Mouse (Mus musculus): ENCODE measurements around the gene Lrrn4. TPM values are rescaled to one million over a fixed set of nuclear protein-coding genes. Genes with fewer than 3 reads are reported as not detected.

The Lrrn4 gene
- total RNA-seq, 1 experiment = 11.8 TPM

DNA sequence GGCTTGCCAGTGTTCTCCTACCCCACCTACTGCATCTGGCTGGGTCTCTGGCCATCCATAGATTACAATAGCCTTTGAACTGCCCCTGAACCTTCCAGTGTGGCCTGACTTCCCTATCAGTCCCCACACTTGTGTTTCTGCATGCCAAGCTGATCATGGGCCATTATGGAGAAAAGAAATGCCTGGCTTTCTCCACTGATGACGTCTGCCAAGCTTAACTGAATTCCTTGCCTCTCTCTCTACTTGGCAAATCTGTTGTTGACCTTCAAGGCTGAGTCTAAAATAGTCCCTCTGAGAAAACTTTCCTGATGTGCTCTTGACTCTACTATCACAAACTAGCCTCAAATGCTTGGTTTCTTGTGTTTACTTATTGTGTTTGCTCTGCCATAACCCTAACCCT lies 17.5 kb upstream of the Lrrn4 start:
- Histone ChIP-seq H3K9me3 (ENCODE audit: control insufficient read depth, insufficient read depth, low read depth, low read length) (no peaks in the 10 kb centered on the region), H3K9ac (ENCODE audit: insufficient read depth, low read depth, low read length, poor library complexity, severe bottlenecking) (no peak overlapping the region), H3K36me3 (ENCODE audit: control insufficient read depth, insufficient read depth, low read length, poor library complexity, severe bottlenecking) (no peaks in the 10 kb centered on the region), H3K4me1 (ENCODE audit: control insufficient read depth in 2 of 2, insufficient read depth in 2 of 2, low read length in 2 of 2, poor library complexity in 1 of 2) (no peaks in the 10 kb centered on the region), H3K27ac (ENCODE audit: insufficient read depth, low read depth, low read length, poor library complexity, severe bottlenecking) (no peak overlapping the region), H3K4me3 (ENCODE audit: insufficient read depth in 1 of 2, low read depth in 1 of 2, low read length in 2 of 2, poor library complexity in 1 of 2, severe bottlenecking in 1 of 2) (no peak overlapping the region)
- in situ Hi-C loops (cut with MboI; ENCODE audit: low sequenced_read_pairs in 2 of 2, unreplicated experiment in 2 of 2) = no loop called here
- DNase-seq (ENCODE audit: low read depth, low spot score) = no peak
- TF ChIP-seq ZC3H11A (IDR thresholded peaks at IDR 0.05; ENCODE audit: borderline replicate concordance, low read depth, low read length) (no peak), MAFK (IDR thresholded peaks at IDR 0.05; ENCODE audit: insufficient read depth, low read depth, low read length) (no peak), HCFC1 (IDR thresholded peaks at IDR 0.05; ENCODE audit: borderline replicate concordance, insufficient read depth, low read length) (no peak), ZNF384 (IDR thresholded peaks at IDR 0.05; ENCODE audit: low read depth, low read length) (no peak), CHD2 (IDR thresholded peaks at IDR 0.05; ENCODE audit: low read depth, low read length) (no peak)

- DNase-seq (ENCODE audit: low read depth, low spot score) = no peak
- in situ Hi-C loops (cut with MboI; ENCODE audit: low sequenced_read_pairs in 2 of 2, unreplicated experiment in 2 of 2) = no loop called here
Measured at GRCm38 (mm10) chr2:132893826-132894225, 13.1 kb upstream of the Lrrn4 start.

GRCm38 (mm10) chr2:132885312-132885711 lies 4.6 kb upstream of the Lrrn4 start:
- Histone ChIP-seq H3K9ac (ENCODE audit: insufficient read depth, low read depth, low read length, poor library complexity, severe bottlenecking) (no peak overlapping the region), H3K4me3 (ENCODE audit: insufficient read depth in 1 of 2, low read depth in 1 of 2, low read length in 2 of 2, poor library complexity in 1 of 2, severe bottlenecking in 1 of 2) (no peak overlapping the region), H3K27ac (ENCODE audit: insufficient read depth, low read depth, low read length, poor library complexity, severe bottlenecking) (no peak overlapping the region), H3K4me1 (ENCODE audit: control insufficient read depth in 2 of 2, insufficient read depth in 2 of 2, low read length in 2 of 2, poor library complexity in 1 of 2) (peaks cover 3 to 8% of the 10 kb centered on the region in 2 experiments; a peak in 3 of 4 replicates), H3K36me3 (ENCODE audit: control insufficient read depth, insufficient read depth, low read length, poor library complexity, severe bottlenecking) (no peaks in the 10 kb centered on the region), H3K9me3 (ENCODE audit: control insufficient read depth, insufficient read depth, low read depth, low read length) (no peaks in the 10 kb centered on the region)
- TF ChIP-seq HCFC1 (IDR thresholded peaks at IDR 0.05; ENCODE audit: borderline replicate concordance, insufficient read depth, low read length) (no peak), CHD2 (IDR thresholded peaks at IDR 0.05; ENCODE audit: low read depth, low read length) (no peak), ZNF384 (IDR thresholded peaks at IDR 0.05; ENCODE audit: low read depth, low read length) (no peak), ZC3H11A (IDR thresholded peaks at IDR 0.05; ENCODE audit: borderline replicate concordance, low read depth, low read length) (no peak), MAFK (IDR thresholded peaks at IDR 0.05; ENCODE audit: insufficient read depth, low read depth, low read length) (no peak)
- DNase-seq (ENCODE audit: low read depth, low spot score) = no peak
- in situ Hi-C loops (cut with MboI; ENCODE audit: low sequenced_read_pairs in 2 of 2, unreplicated experiment in 2 of 2) = no loop called here

More at GRCm38 (mm10) chr2:132893826-132894225, 13.1 kb upstream of the Lrrn4 start:
- Histone ChIP-seq H3K36me3 (ENCODE audit: control insufficient read depth, insufficient read depth, low read length, poor library complexity, severe bottlenecking) (no peaks in the 10 kb centered on the region), H3K4me3 (ENCODE audit: insufficient read depth in 1 of 2, low read depth in 1 of 2, low read length in 2 of 2, poor library complexity in 1 of 2, severe bottlenecking in 1 of 2) (no peak overlapping the region), H3K9me3 (ENCODE audit: control insufficient read depth, insufficient read depth, low read depth, low read length) (no peaks in the 10 kb centered on the region), H3K9ac (ENCODE audit: insufficient read depth, low read depth, low read length, poor library complexity, severe bottlenecking) (no peak overlapping the region), H3K27ac (ENCODE audit: insufficient read depth, low read depth, low read length, poor library complexity, severe bottlenecking) (no peak overlapping the region), H3K4me1 (ENCODE audit: control insufficient read depth in 2 of 2, insufficient read depth in 2 of 2, low read length in 2 of 2, poor library complexity in 1 of 2) (no peaks in the 10 kb centered on the region)
- TF ChIP-seq HCFC1 (IDR thresholded peaks at IDR 0.05; ENCODE audit: borderline replicate concordance, insufficient read depth, low read length) (no peak), ZC3H11A (IDR thresholded peaks at IDR 0.05; ENCODE audit: borderline replicate concordance, low read depth, low read length) (no peak), MAFK (IDR thresholded peaks at IDR 0.05; ENCODE audit: insufficient read depth, low read depth, low read length) (no peak), CHD2 (IDR thresholded peaks at IDR 0.05; ENCODE audit: low read depth, low read length) (no peak), ZNF384 (IDR thresholded peaks at IDR 0.05; ENCODE audit: low read depth, low read length) (no peak)

DNA sequence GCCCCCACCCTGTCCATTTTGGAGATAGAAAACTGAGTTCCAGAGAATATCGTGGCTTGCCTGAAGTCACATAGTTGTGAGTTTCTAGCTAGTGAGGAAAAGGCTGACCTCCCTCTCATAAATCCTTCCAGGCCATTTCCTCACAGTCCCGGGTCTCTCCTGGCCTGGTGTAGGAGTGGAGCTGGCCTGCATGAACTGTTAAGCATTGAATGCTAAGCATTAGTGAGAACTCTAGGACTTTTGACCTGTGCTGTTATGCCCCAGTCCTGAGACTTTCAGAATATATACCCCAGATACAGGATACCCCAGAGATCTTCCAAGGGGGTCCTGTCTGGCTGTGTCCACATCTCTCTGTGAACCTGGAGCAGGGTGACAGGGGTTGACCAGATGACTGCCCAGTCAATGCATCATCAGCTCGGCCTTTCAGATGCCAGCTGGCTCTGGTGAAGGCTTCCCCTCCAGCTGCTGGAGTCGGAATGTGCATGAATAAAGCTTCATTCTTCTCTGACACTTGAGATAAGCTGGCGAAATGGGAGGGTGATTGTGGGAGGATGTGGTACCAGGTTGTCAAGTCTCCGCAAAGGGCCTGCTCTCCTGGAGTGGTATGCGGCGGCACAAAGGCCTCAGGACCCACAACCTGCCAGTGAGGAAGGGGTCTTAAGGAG lies 3.7 kb upstream of the Lrrn4 start:
- TF ChIP-seq MAFK (IDR thresholded peaks at IDR 0.05; ENCODE audit: insufficient read depth, low read depth, low read length) (no peak), ZC3H11A (IDR thresholded peaks at IDR 0.05; ENCODE audit: borderline replicate concordance, low read depth, low read length) (no peak), ZNF384 (IDR thresholded peaks at IDR 0.05; ENCODE audit: low read depth, low read length) (no peak), HCFC1 (IDR thresholded peaks at IDR 0.05; ENCODE audit: borderline replicate concordance, insufficient read depth, low read length) (no peak), CHD2 (IDR thresholded peaks at IDR 0.05; ENCODE audit: low read depth, low read length) (no peak)

More for the DNA sequence above, 3.7 kb upstream of the Lrrn4 start:
- Histone ChIP-seq H3K27ac (ENCODE audit: insufficient read depth, low read depth, low read length, poor library complexity, severe bottlenecking) (no peak overlapping the region), H3K9me3 (ENCODE audit: control insufficient read depth, insufficient read depth, low read depth, low read length) (no peaks in the 10 kb centered on the region), H3K4me1 (ENCODE audit: control insufficient read depth in 2 of 2, insufficient read depth in 2 of 2, low read length in 2 of 2, poor library complexity in 1 of 2) (peaks cover 3 to 9% of the 10 kb centered on the region in 2 experiments; a peak in 3 of 4 replicates), H3K9ac (ENCODE audit: insufficient read depth, low read depth, low read length, poor library complexity, severe bottlenecking) (no peak overlapping the region), H3K4me3 (ENCODE audit: insufficient read depth in 1 of 2, low read depth in 1 of 2, low read length in 2 of 2, poor library complexity in 1 of 2, severe bottlenecking in 1 of 2) (no peak overlapping the region), H3K36me3 (ENCODE audit: control insufficient read depth, insufficient read depth, low read length, poor library complexity, severe bottlenecking) (no peaks in the 10 kb centered on the region)
- no peak for DNase-seq (ENCODE audit: low read depth, low spot score)
- in situ Hi-C loops (cut with MboI; ENCODE audit: low sequenced_read_pairs in 2 of 2, unreplicated experiment in 2 of 2) = no loop called here
